ENCODE assay signal across 28 mouse cellular contexts in genomic region chr11:67628522-67628921, GRCm38 (mm10).
DNase-seq lines count a peak whose midpoint lies in the region; ATAC-seq and TF ChIP-seq lines count a peak whose summit lies in the region.
"Had no signal": no experiment of that assay in that cellular context is flagged by ENCODE, and none has a peak within 500 bp of the region (broad histone marks: within the 10 kb centered on the region; RNA-seq: fewer than 3 reads in every experiment).

No protein-coding gene starts in this region.

- peak; percentile 66 for DNase-seq in kidney, adult 11 months
- DNase-seq in kidney, postnatal 0 days (ENCODE audit: low spot score) = no peak
- DNase-seq in yolk sac, embryonic 10.5 days (ENCODE audit: low spot score) = peak; percentile 75
- no peak for DNase-seq in MN1 (ENCODE audit: low spot score)
- DNase-seq: adrenal gland, postnatal 25 days; cerebellum, adult 9-10 months; gastrocnemius, postnatal 14 days; heart, adult 2 months; lung, postnatal 4 days; midbrain, embryonic 14.5 days; retina, postnatal 1 day; right cerebral cortex, postnatal 25 days; spleen, adult 18-20 months; thymus, postnatal 14 days had no signal

- no peak for ATAC-seq in kidney, embryonic 14.5 days (ENCODE audit: low FRiP score, low TSS enrichment)
- ATAC-seq in kidney, postnatal 0 days (replicated peaks; ENCODE audit: low FRiP score, low read depth) = peak; percentile 54
- ATAC-seq in liver, embryonic 12.5 days = peak; percentile 55
- no peak for ATAC-seq in hindbrain, embryonic 12.5 days (ENCODE audit: low FRiP score)
- no peak for ATAC-seq in neural tube, embryonic 15.5 days (ENCODE audit: low FRiP score)
- ATAC-seq: CD4-positive, CD25-positive, alpha-beta regulatory T cell, adult 4 months; forebrain, embryonic 16.5 days; inflammation-experienced regulatory T-cells, adult 6 months had no signal

- 56% methylated on average over 2 of the region's 2 CpGs for WGBS in kidney, embryonic 14.5 days
- WGBS in kidney, postnatal 0 days = 40% methylated on average over 2 of the region's 2 CpGs
- WGBS in liver, embryonic 12.5 days (ENCODE audit: insufficient replicate concordance) = 66% methylated on average over 2 of the region's 2 CpGs
- WGBS in hindbrain, embryonic 12.5 days = 89% methylated on average over 2 of the region's 2 CpGs
- 86% methylated on average over 2 of the region's 2 CpGs for WGBS in neural tube, embryonic 15.5 days

- no peak overlapping the region for H3K9ac ChIP-seq in kidney, embryonic 14.5 days (ENCODE audit: low read depth, low read length)
- H3K9ac ChIP-seq in kidney, postnatal 0 days (ENCODE audit: low read depth, low read length) = no peak overlapping the region
- H3K9ac ChIP-seq in liver, embryonic 12.5 days = no peak overlapping the region
- H3K9ac ChIP-seq in hindbrain, embryonic 12.5 days = no peak overlapping the region
- H3K9ac ChIP-seq in neural tube, embryonic 15.5 days (replicated peaks) = no peak overlapping the region
- H3K9ac ChIP-seq: heart, embryonic 13.5 days; hindbrain, embryonic 13.5 days; limb, embryonic 13.5 days; lung, embryonic 15.5 days; neural tube, embryonic 12.5 days had no signal

- no peak overlapping the region for H3K27ac ChIP-seq in kidney, embryonic 14.5 days (ENCODE audit: low read depth, low read length)
- H3K27ac ChIP-seq in kidney, postnatal 0 days = no peak overlapping the region
- H3K27ac ChIP-seq in liver, embryonic 12.5 days = no peak overlapping the region
- H3K27ac ChIP-seq in hindbrain, embryonic 12.5 days = no peak overlapping the region
- no peak overlapping the region for H3K27ac ChIP-seq in neural tube, embryonic 15.5 days (replicated peaks)
- H3K27ac ChIP-seq: forebrain, embryonic 10.5 days; heart, adult 2 months; heart, embryonic 13.5 days; hindbrain, embryonic 13.5 days; layer of hippocampus, adult 2 months; limb, embryonic 13.5 days; lung, embryonic 15.5 days; neural tube, embryonic 12.5 days had no signal

- no peaks in the 10 kb centered on the region for H3K9me3 ChIP-seq in kidney, embryonic 14.5 days (ENCODE audit: control insufficient read depth, low read length)
- no peaks in the 10 kb centered on the region for H3K9me3 ChIP-seq in kidney, postnatal 0 days (replicated peaks; ENCODE audit: low read length)
- no peaks in the 10 kb centered on the region for H3K9me3 ChIP-seq in liver, embryonic 12.5 days (replicated peaks)
- H3K9me3 ChIP-seq in hindbrain, embryonic 12.5 days (replicated peaks) = no peaks in the 10 kb centered on the region
- no peaks in the 10 kb centered on the region for H3K9me3 ChIP-seq in neural tube, embryonic 15.5 days (replicated peaks)
- H3K9me3 ChIP-seq: forebrain, embryonic 10.5 days; heart, embryonic 13.5 days; hindbrain, embryonic 13.5 days; limb, embryonic 13.5 days; lung, embryonic 15.5 days; neural tube, embryonic 12.5 days had no signal

- no peaks in the 10 kb centered on the region for H3K27me3 ChIP-seq in kidney, embryonic 14.5 days (ENCODE audit: control insufficient read depth, insufficient read depth, low read length)
- H3K27me3 ChIP-seq in kidney, postnatal 0 days (ENCODE audit: insufficient read depth, low read length) = no peaks in the 10 kb centered on the region
- peaks cover 8% of the 10 kb centered on the region; the same call in 1 of the 2 replicates for H3K27me3 ChIP-seq in liver, embryonic 12.5 days (replicated peaks)
- no peaks in the 10 kb centered on the region for H3K27me3 ChIP-seq in hindbrain, embryonic 12.5 days
- H3K27me3 ChIP-seq in neural tube, embryonic 15.5 days (replicated peaks) = no peaks in the 10 kb centered on the region
- H3K27me3 ChIP-seq: heart, embryonic 13.5 days; hindbrain, embryonic 13.5 days; limb, embryonic 13.5 days; lung, embryonic 15.5 days; neural tube, embryonic 12.5 days had no signal

- no peak for TF ChIP-seq CTCF in kidney, postnatal 0 days (IDR thresholded peaks at IDR 0.05; ENCODE audit: low read depth)

- no peaks in the 10 kb centered on the region for H3K36me3 ChIP-seq in kidney, embryonic 14.5 days (ENCODE audit: control insufficient read depth, insufficient read depth, low read length)
- H3K36me3 ChIP-seq in kidney, postnatal 0 days (ENCODE audit: insufficient read depth, low read length) = no peaks in the 10 kb centered on the region
- H3K36me3 ChIP-seq in liver, embryonic 12.5 days = no peaks in the 10 kb centered on the region
- H3K36me3 ChIP-seq in hindbrain, embryonic 12.5 days = no peaks in the 10 kb centered on the region
- H3K36me3 ChIP-seq in neural tube, embryonic 15.5 days = no peaks in the 10 kb centered on the region
- H3K36me3 ChIP-seq: forebrain, embryonic 10.5 days; heart, embryonic 13.5 days; hindbrain, embryonic 13.5 days; limb, embryonic 13.5 days; lung, embryonic 15.5 days; neural tube, embryonic 12.5 days had no signal

- H3K4me2 ChIP-seq in kidney, embryonic 14.5 days (replicated peaks; ENCODE audit: low read depth, low read length) = no peak overlapping the region
- H3K4me2 ChIP-seq in kidney, postnatal 0 days (ENCODE audit: low read length) = no peak overlapping the region
- H3K4me2 ChIP-seq in liver, embryonic 12.5 days = no peak overlapping the region
- H3K4me2 ChIP-seq in hindbrain, embryonic 12.5 days (replicated peaks) = no peak overlapping the region
- no peak overlapping the region for H3K4me2 ChIP-seq in neural tube, embryonic 15.5 days
- H3K4me2 ChIP-seq: heart, embryonic 13.5 days; hindbrain, embryonic 13.5 days; limb, embryonic 13.5 days; lung, embryonic 15.5 days; neural tube, embryonic 12.5 days had no signal

- H3K4me3 ChIP-seq in kidney, embryonic 14.5 days (ENCODE audit: low read length) = no peak overlapping the region
- H3K4me3 ChIP-seq in kidney, postnatal 0 days (replicated peaks; ENCODE audit: low read depth, low read length) = no peak overlapping the region
- H3K4me3 ChIP-seq in liver, embryonic 12.5 days = no peak overlapping the region
- no peak overlapping the region for H3K4me3 ChIP-seq in hindbrain, embryonic 12.5 days
- no peak overlapping the region for H3K4me3 ChIP-seq in neural tube, embryonic 15.5 days (replicated peaks)
- H3K4me3 ChIP-seq: forebrain, embryonic 10.5 days; heart, adult 2 months; heart, embryonic 13.5 days; hindbrain, embryonic 13.5 days; layer of hippocampus, adult 2 months; limb, embryonic 13.5 days; lung, embryonic 15.5 days; neural tube, embryonic 12.5 days had no signal

- H3K4me1 ChIP-seq in kidney, embryonic 14.5 days (ENCODE audit: control insufficient read depth, insufficient read depth, low read length) = no peaks in the 10 kb centered on the region
- H3K4me1 ChIP-seq in kidney, postnatal 0 days (replicated peaks; ENCODE audit: insufficient read depth, low read length) = no peaks in the 10 kb centered on the region
- 0 out of 2 replicates have a peak, but pooled peaks cover 9% of the 10 kb centered on the region for H3K4me1 ChIP-seq in liver, embryonic 12.5 days
- no peaks in the 10 kb centered on the region for H3K4me1 ChIP-seq in hindbrain, embryonic 12.5 days
- H3K4me1 ChIP-seq in neural tube, embryonic 15.5 days = 0 out of 2 replicates have a peak, but pooled peaks cover under 1% of the 10 kb centered on the region
- H3K4me1 ChIP-seq: forebrain, embryonic 10.5 days; hindbrain, embryonic 13.5 days; lung, embryonic 15.5 days; neural tube, embryonic 12.5 days had no signal

Comparison
In these comparisons a context has a peak if more than half of its experiments do, and no peak if none do; other contexts are left out.
1. DNase-seq: peak in kidney, adult 11 months (single experiment) and yolk sac, embryonic 10.5 days (single experiment); none in kidney, postnatal 0 days (single experiment) and MN1 (single experiment).
2. ATAC-seq: peak in kidney, postnatal 0 days (single experiment) and liver, embryonic 12.5 days (single experiment); none in kidney, embryonic 14.5 days (single experiment), hindbrain, embryonic 12.5 days (single experiment) and neural tube, embryonic 15.5 days (single experiment).